Mouse (Mus musculus) skeletal muscle tissue, adult 2 months (tissue): ENCODE measurements around the gene Mllt6.
"Not testable (repeated sequence)": the region's sequence is repeated elsewhere in the genome, so short reads cannot be mapped to it uniquely, and the experiment has no call there.

Experiments
- DNase-seq: peaks from one replicate; pipeline ENCODE4 v3.0.0-alpha.2; 2012; ENCODE audit warnings: low read depth, low spot score

Mllt6 gene

GRCm38 (mm10) chr11:97695712-97696401 is 32.6 kb downstream of the Mllt6 start:
- no peak for DNase-seq

GRCm38 (mm10) chr11:97696669-97697068 is 33.5 kb downstream of the Mllt6 start:
- DNase-seq, result no peak

GRCm38 (mm10) chr11:97697199-97697890 is 34.1 kb downstream of the Mllt6 start:
- DNase-seq, result no peak

- no peak for DNase-seq
Observed at GRCm38 (mm10) chr11:97697891-97698529, 34.8 kb downstream of the Mllt6 start.

GRCm38 (mm10) chr11:97698741-97699611 is 35.8 kb downstream of the Mllt6 start:
- no peak for DNase-seq

GRCm38 (mm10) chr11:97699626-97700002 is 36.4 kb downstream of the Mllt6 start:
- DNase-seq, result peak; percentile 68

GRCm38 (mm10) chr11:97700003-97700745 is 37.0 kb downstream of the Mllt6 start, which contains the start of gene Pcgf2:
Gene Pcgf2, minus strand, starts transcription at chr11:97700497.
- DNase-seq, result peak; percentile 64

GRCm38 (mm10) chr11:97700746-97701580 is 37.7 kb downstream of the Mllt6 start:
- DNase-seq, result no peak

- no peak for DNase-seq
Observed at GRCm38 (mm10) chr11:97701581-97702392, 38.6 kb downstream of the Mllt6 start.

GRCm38 (mm10) chr11:97702393-97702745 is 39.2 kb downstream of the Mllt6 start:
- DNase-seq, result peak; percentile 94

GRCm38 (mm10) chr11:97703039-97703826 is 40.0 kb downstream of the Mllt6 start, which contains the start of gene Psmb3:
Gene Psmb3, plus strand, starts transcription at chr11:97703399.
- peak; percentile 100 for DNase-seq

GRCm38 (mm10) chr11:97710067-97710466 is 46.9 kb downstream of the Mllt6 start:
- not testable (repeated sequence) for DNase-seq

GRCm38 (mm10) chr11:97711200-97711900 is 48.1 kb downstream of the Mllt6 start:
- no peak for DNase-seq

GRCm38 (mm10) chr11:97712286-97712685 is 49.1 kb downstream of the Mllt6 start:
- DNase-seq, result peak; percentile 68

GRCm38 (mm10) chr11:97713896-97714295 is 50.7 kb downstream of the Mllt6 start:
- DNase-seq, result peak; percentile 67

GRCm38 (mm10) chr11:97714356-97714755 is 51.1 kb downstream of the Mllt6 start:
- DNase-seq, result no peak
